Mouse (Mus musculus): ENCODE data around the gene Sap30. TPM values are rescaled to one million over a fixed set of nuclear protein-coding genes. Genes with fewer than 3 reads are reported as not detected.
"Not testable (repeated sequence)": the region's sequence is repeated elsewhere in the genome, so short reads cannot be mapped to it uniquely, and the experiment has no call there.

The Sap30 gene
- polyA plus RNA-seq, 1 experiment: 52.5 TPM

GRCm38 (mm10) chr8:57512141-57513056, 24.7 kb upstream of the Sap30 start:
- Histone ChIP-seq H3K4me1 (ENCODE audit: control insufficient read depth, insufficient read depth, low read length) (no peaks in the 10 kb centered on the region), H3K9me3 (replicated peaks; ENCODE audit: control insufficient read depth, insufficient read depth, low read length, poor library complexity, severe bottlenecking) (no peaks in the 10 kb centered on the region), H3K36me3 (ENCODE audit: control insufficient read depth, insufficient read depth, low read length, poor library complexity, severe bottlenecking) (peaks cover 54% of the 10 kb centered on the region), H3K27ac (ENCODE audit: insufficient read depth, low read length) (peak overlapping the region; percentile 94), H3K27me3 (ENCODE audit: control insufficient read depth, insufficient read depth, low read length, poor library complexity, severe bottlenecking) (no peaks in the 10 kb centered on the region), H3K4me3 (ENCODE audit: low read depth, low read length) (peak overlapping the region; percentile 88), H3K9ac (ENCODE audit: low read depth, poor library complexity, severe bottlenecking) (peak overlapping the region; percentile 100)
- TF ChIP-seq CTCF (IDR thresholded peaks at IDR 0.05; ENCODE audit: low read depth, low read length) (no peak), POLR2A (IDR thresholded peaks at IDR 0.05; ENCODE audit: insufficient read depth, low read length) (no peak), EP300 (IDR thresholded peaks at IDR 0.05; ENCODE audit: insufficient read depth, low read depth, low read length) (no peak)

- Histone ChIP-seq H3K4me1 (ENCODE audit: control insufficient read depth, insufficient read depth, low read length) (no peaks in the 10 kb centered on the region), H3K9me3 (replicated peaks; ENCODE audit: control insufficient read depth, insufficient read depth, low read length, poor library complexity, severe bottlenecking) (no peaks in the 10 kb centered on the region), H3K36me3 (ENCODE audit: control insufficient read depth, insufficient read depth, low read length, poor library complexity, severe bottlenecking) (peaks cover 52% of the 10 kb centered on the region), H3K9ac (ENCODE audit: low read depth, poor library complexity, severe bottlenecking) (peak within 1 kb of the TSS; percentile 100), H3K27ac (ENCODE audit: insufficient read depth, low read length) (peak within 1 kb of the TSS; percentile 94), H3K27me3 (ENCODE audit: control insufficient read depth, insufficient read depth, low read length, poor library complexity, severe bottlenecking) (no peaks in the 10 kb centered on the region), H3K4me3 (ENCODE audit: low read depth, low read length) (peak within 1 kb of the TSS; percentile 88)
- TF ChIP-seq EP300 (IDR thresholded peaks at IDR 0.05; ENCODE audit: insufficient read depth, low read depth, low read length) (peak; percentile 47), POLR2A (IDR thresholded peaks at IDR 0.05; ENCODE audit: insufficient read depth, low read length) (peak; percentile 93), CTCF (IDR thresholded peaks at IDR 0.05; ENCODE audit: low read depth, low read length) (no peak)
Measured at GRCm38 (mm10) chr8:57511316-57512118, 23.9 kb upstream of the Sap30 start, which contains the start of gene Hmgb2. Gene Hmgb2, plus strand, starts transcription at chr8:57511907.

GRCm38 (mm10) chr8:57510791-57511315, 23.2 kb upstream of the Sap30 start:
- Histone ChIP-seq H3K27ac (ENCODE audit: insufficient read depth, low read length) (peak overlapping the region; percentile 82), H3K4me1 (ENCODE audit: control insufficient read depth, insufficient read depth, low read length) (no peaks in the 10 kb centered on the region), H3K36me3 (ENCODE audit: control insufficient read depth, insufficient read depth, low read length, poor library complexity, severe bottlenecking) (peaks cover 50% of the 10 kb centered on the region), H3K4me3 (ENCODE audit: low read depth, low read length) (peak overlapping the region; percentile 78), H3K9me3 (replicated peaks; ENCODE audit: control insufficient read depth, insufficient read depth, low read length, poor library complexity, severe bottlenecking) (no peaks in the 10 kb centered on the region), H3K9ac (ENCODE audit: low read depth, poor library complexity, severe bottlenecking) (peak overlapping the region; percentile 98), H3K27me3 (ENCODE audit: control insufficient read depth, insufficient read depth, low read length, poor library complexity, severe bottlenecking) (no peaks in the 10 kb centered on the region)
- TF ChIP-seq POLR2A (IDR thresholded peaks at IDR 0.05; ENCODE audit: insufficient read depth, low read length) (no peak), EP300 (IDR thresholded peaks at IDR 0.05; ENCODE audit: insufficient read depth, low read depth, low read length) (no peak), CTCF (IDR thresholded peaks at IDR 0.05; ENCODE audit: low read depth, low read length) (no peak)

- H3K4me1 ChIP-seq (ENCODE audit: control insufficient read depth, insufficient read depth, low read length): peaks cover 2% of the 10 kb centered on the region
- H3K9me3 ChIP-seq (replicated peaks; ENCODE audit: control insufficient read depth, insufficient read depth, low read length, poor library complexity, severe bottlenecking): peaks cover 11% of the 10 kb centered on the region
- peaks cover 36% of the 10 kb centered on the region for H3K36me3 ChIP-seq (ENCODE audit: control insufficient read depth, insufficient read depth, low read length, poor library complexity, severe bottlenecking)
- 0 out of 2 replicates have a peak overlapping the region, but pooled peaks have one; percentile 54 for H3K27ac ChIP-seq (ENCODE audit: insufficient read depth, low read length)
- H3K9ac ChIP-seq (ENCODE audit: low read depth, poor library complexity, severe bottlenecking): no peak overlapping the region
- H3K4me3 ChIP-seq (ENCODE audit: low read depth, low read length): no peak overlapping the region
- TF ChIP-seq POLR2A (IDR thresholded peaks at IDR 0.05; ENCODE audit: insufficient read depth, low read length) (no peak), EP300 (IDR thresholded peaks at IDR 0.05; ENCODE audit: insufficient read depth, low read depth, low read length) (no peak), CTCF (IDR thresholded peaks at IDR 0.05; ENCODE audit: low read depth, low read length) (no peak)
- no peaks in the 10 kb centered on the region for H3K27me3 ChIP-seq (ENCODE audit: control insufficient read depth, insufficient read depth, low read length, poor library complexity, severe bottlenecking)
Measured at GRCm38 (mm10) chr8:57508657-57509056, 21.0 kb upstream of the Sap30 start.

DNA sequence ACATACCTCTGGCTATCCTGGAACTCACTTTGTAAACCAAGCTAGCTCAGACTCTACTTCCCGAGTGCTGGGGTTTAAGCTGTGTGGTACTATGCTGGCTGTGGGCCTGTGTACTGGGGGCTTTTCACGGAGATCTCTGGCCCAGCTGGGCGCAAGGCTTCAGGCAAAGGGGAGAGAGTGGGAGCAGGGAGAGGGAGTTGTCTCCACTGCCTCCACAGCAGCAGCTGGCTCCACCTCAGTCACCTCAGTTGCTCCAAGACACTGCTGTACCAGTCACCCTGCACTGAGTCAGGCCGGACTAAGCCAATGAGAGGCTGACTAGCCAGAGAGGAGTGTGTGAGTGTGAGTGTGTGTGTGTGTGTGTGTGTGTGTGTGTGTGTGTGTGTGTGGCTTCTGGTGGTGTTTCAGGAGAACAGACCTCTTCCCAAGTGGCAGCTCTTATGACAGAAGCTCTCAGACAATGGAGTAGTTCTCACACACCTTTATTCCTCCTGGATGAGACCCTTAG, 19.9 kb upstream of the Sap30 start:
- H3K4me3 ChIP-seq (ENCODE audit: low read depth, low read length): no peak overlapping the region
- peaks cover 11% of the 10 kb centered on the region for H3K9me3 ChIP-seq (replicated peaks; ENCODE audit: control insufficient read depth, insufficient read depth, low read length, poor library complexity, severe bottlenecking)
- H3K27ac ChIP-seq (ENCODE audit: insufficient read depth, low read length): no peak overlapping the region
- TF ChIP-seq CTCF (IDR thresholded peaks at IDR 0.05; ENCODE audit: low read depth, low read length) (no peak), POLR2A (IDR thresholded peaks at IDR 0.05; ENCODE audit: insufficient read depth, low read length) (no peak), EP300 (IDR thresholded peaks at IDR 0.05; ENCODE audit: insufficient read depth, low read depth, low read length) (no peak)
- peaks cover 25% of the 10 kb centered on the region for H3K36me3 ChIP-seq (ENCODE audit: control insufficient read depth, insufficient read depth, low read length, poor library complexity, severe bottlenecking)
- peaks cover 2% of the 10 kb centered on the region for H3K4me1 ChIP-seq (ENCODE audit: control insufficient read depth, insufficient read depth, low read length)
- H3K27me3 ChIP-seq (ENCODE audit: control insufficient read depth, insufficient read depth, low read length, poor library complexity, severe bottlenecking): no peaks in the 10 kb centered on the region
- no peak overlapping the region for H3K9ac ChIP-seq (ENCODE audit: low read depth, poor library complexity, severe bottlenecking)

DNA sequence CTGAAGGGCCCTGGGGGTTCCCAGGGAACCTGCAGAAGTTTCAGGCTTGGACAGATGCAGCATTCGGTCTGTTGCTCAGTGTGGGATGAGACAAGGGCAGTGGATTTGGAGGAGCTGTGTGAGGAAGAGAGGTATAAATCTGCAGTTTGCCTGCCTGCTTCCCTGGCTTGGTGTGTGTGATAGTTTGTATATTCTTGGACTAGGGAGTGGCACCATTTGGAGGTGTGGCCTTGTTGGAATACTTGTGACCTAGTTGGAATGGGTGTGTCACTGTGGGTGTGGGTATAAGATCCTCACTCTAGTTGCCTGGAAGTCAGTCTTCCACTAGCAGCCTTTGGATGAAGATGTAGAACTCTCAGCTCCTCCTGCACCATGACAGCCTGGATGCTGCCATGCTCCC, 17.8 kb upstream of the Sap30 start:
- H3K27ac ChIP-seq (ENCODE audit: insufficient read depth, low read length): peak overlapping the region; percentile 4; the same call in 1 of the 2 replicates
- H3K9ac ChIP-seq (ENCODE audit: low read depth, poor library complexity, severe bottlenecking); H3K4me1 ChIP-seq (ENCODE audit: control insufficient read depth, insufficient read depth, low read length); H3K27me3 ChIP-seq (ENCODE audit: control insufficient read depth, insufficient read depth, low read length, poor library complexity, severe bottlenecking); H3K4me3 ChIP-seq (ENCODE audit: low read depth, low read length): not testable (repeated sequence)
- peaks cover 11% of the 10 kb centered on the region for H3K9me3 ChIP-seq (replicated peaks; ENCODE audit: control insufficient read depth, insufficient read depth, low read length, poor library complexity, severe bottlenecking)
- H3K36me3 ChIP-seq (ENCODE audit: control insufficient read depth, insufficient read depth, low read length, poor library complexity, severe bottlenecking): peaks cover 26% of the 10 kb centered on the region

Data from ES-Bruce4 (cell line).